Mouse (Mus musculus) kidney, postnatal 4 days (tissue): Measurements from ENCODE around the gene Aspg.

Experiments used
- DNase-seq, 2 experiments: peaks; one replicate each; pipeline ENCODE4 v3.0.0; 2021; ENCODE audit warnings: mixed read lengths in 2 of 2

The Aspg gene

DNA sequence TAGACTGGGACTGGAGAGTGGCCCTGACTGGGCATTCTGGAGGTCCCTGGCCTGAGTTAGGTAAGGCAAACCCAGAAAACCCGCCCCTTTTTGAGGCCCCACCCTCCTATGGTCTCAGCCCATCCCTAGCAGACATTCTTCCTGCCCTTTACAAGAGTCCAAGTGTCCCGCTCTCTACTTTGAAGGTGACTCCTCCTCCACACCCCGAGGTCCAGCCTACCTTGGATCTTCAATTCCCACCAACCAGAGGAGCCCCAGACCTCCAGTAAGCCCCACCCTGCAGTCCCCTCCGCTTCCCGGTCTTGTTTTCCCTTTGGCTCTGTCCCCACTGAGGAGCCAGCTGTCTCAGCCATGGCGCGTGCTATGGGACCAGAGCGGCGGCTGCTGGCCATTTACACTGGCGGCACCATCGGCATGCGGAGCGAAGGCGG lies at the start of gene Aspg:
Aspg (plus strand) TSS at position 139 of the 431 bp plus-strand sequence.
- peak; percentile 57 to 68 for DNase-seq

DNA sequence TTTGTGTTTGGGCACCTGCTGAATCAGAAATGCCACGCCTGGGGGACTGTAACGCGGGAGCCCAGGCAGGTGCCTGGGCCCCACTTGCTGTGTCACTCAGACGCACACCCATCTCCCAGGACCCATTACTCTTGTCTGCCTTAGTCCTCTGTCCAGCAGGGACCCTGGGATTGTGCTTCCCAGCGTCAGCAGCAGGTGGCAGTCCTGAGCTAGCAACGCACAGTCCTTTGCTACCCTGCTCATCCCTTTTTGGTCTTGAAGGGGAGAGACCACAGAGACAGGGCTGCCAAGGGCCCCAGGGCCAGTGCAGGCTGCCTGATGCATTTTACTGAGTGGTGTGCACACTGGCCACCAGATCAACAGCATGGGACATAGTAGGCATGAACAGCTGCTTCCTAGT lies 28.8 kb upstream of the Aspg start:
- peak; percentile 90 to 92 for DNase-seq

DNA sequence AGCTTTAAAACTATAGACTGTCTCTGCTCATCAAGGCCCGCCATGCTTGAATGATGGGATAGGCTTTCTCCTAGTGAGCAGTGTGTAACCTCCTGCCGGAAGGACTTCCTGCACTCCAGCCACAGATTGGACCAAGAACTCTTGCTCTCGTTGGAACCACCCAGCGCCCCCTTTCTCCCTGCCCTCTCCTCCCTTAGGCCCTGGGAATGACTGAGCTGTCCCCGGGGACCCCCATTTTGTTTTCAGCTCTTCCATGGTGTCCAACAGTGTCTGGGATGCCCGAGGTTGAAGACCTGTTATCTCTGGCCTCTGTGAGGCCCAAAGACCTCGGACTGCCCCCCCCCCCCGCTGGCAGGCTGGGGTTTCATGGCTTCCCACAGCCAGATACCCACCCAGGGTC lies 26.6 kb upstream of the Aspg start:
- DNase-seq: no peak

DNA sequence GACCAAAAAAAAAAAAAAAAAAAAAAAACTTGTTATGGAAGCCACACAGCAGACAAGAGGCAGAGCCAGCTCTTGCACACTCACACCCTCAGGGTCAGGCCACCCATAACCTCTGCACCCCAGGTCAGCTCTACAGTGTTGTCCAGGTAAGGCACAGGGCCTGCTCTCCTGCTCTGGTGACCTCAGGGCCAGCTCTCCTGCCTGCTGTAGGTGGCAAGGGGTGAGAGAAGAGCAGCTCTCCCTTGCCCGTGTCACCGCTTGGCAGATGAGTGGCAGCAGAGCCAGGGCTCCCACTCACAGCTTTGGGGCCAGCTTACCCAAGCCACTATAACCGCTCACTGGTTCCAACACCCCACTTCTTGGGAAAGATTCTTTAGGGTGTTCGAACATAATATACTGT lies 25.6 kb upstream of the Aspg start:
- DNase-seq: no peak

DNA sequence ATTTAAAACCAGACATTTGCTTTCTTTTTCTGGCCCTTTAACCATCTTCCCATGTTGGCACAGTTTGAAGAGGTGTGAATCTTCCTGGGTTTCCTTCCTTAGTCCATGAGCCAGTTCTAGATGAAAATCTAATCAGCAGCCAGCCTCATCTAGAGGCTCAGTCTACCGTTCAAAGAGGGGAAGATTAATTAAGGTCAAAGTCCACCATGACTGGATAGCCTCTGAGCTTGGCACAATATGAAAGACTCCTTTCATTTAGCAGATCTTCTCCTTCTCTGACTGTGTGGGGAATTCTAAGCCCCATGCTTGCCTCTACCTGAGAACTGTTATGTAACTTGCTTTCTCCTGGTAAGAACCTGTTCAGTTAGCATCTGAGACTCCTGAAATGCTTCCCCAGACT lies 24.2 kb upstream of the Aspg start:
- no peak for DNase-seq

DNA sequence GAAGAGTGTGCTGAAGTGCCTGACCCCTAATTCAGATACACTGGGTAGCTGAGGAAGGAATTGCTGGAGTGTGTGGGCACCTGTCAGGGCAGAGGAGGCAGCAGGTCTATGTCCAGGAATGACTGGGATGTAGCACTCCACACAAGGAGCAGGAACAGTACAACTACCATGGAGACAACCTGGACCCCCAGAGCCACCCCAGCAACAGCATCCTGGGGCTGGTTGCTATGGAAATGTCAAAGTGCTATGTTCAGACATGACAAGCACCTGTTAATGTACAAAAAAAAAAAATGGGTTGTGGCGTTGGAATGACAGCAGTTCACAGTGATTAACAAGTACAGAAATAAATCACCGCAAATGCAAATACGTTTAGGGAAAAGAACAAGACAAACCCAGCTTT lies 20.2 kb upstream of the Aspg start:
- no peak for DNase-seq

DNA sequence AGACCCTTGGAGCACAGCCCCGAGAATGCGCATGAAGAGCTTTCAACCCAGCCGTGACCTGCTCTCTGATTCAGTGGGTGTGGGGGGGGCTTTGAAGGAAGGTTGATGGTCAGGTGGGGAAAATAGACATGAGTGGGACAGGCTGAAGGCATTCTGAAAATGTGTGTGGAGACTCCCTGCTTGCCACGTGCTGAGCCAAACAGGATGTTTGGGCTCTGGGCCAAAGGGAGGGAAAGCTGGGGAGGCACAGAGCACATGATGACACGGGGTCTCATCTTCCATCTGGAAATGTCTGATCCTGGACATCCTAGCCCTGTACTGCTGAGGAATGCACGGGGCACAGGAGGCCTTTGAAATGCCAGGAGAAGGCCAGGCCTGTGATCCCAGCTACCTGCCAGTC lies 19.8 kb upstream of the Aspg start:
- DNase-seq: peak; percentile 41 to 58

DNA sequence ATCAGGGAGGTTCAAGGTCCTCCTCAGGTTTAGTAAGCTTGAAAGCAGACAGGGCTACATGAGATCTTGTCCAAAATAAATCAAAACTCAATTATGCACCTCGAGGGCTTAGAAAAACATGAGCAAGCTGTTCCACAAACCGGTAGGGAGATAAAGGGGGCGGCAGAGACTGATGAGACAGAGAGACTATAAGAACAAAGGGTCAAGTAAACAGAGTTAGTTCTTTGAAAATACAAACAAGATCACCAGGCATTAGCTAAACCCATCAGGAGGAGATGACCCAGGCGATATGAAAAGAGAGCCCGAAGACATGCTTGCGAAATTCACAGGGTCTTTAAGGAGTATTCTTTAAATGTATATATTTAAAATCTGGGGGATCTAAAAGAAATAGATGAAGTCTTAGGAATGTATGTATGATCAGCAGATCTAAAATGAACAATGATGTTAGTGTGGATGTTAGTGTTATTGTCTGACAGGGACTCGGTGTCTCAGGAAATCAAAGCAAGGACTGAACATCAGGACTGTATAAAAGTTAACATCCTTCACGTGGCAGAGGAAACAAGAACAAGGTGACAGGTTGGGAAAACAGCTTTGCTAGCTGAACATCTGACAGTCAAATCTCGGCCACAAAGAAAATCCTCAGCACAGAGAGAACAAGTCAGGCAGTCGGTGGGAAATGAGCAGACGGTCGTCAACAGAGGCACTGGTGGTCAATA lies 17.7 kb upstream of the Aspg start:
- no peak for DNase-seq

DNA sequence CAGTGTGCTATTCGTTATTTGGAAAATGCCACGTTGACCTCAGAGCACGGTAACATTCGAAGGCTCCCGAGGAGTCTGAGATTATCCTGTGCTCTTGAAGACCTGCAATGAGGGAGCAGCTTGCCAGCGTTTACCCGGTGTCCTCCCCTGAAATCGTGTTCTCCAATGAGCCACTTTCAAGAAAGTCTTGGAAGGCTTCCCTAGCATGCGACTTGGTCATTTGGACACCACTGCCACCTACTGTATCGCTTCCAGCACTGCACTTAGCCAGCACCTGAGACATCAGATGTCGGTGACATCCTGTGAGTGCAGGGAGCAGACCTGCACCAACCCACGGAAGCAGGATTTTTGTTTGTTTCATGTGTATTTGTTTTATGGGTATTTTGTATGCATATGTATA lies 15.4 kb upstream of the Aspg start:
- peak; percentile 79 to 81 for DNase-seq

DNA sequence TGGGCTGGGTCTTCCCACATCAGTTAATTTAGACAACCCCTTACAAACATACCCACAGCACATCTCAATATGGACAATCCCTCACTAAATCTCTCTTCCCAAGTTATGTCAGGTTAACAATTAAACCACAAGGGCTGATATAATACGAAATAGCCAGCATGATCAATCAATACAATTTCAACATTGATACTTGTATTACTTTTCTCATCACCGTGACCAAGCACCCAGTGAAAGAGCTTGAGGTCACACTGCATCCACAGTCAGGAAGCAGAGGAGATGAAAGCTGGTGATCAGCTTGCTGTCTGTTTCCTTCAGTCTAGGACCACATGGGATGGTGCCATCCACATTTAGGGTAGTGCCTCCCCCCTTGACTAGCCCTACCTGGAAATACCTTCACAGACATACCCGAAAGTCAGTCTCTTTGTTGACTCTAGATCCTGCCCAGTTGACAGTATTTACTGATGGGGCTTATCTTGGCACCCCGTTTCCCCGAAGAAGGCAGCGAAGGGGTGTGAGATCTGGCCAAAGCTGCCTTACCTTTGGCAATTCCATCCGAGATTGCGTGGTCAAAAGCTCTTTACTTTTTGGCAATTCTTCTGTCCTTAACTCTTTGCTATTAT lies 12.1 kb upstream of the Aspg start:
- DNase-seq: no peak

DNA sequence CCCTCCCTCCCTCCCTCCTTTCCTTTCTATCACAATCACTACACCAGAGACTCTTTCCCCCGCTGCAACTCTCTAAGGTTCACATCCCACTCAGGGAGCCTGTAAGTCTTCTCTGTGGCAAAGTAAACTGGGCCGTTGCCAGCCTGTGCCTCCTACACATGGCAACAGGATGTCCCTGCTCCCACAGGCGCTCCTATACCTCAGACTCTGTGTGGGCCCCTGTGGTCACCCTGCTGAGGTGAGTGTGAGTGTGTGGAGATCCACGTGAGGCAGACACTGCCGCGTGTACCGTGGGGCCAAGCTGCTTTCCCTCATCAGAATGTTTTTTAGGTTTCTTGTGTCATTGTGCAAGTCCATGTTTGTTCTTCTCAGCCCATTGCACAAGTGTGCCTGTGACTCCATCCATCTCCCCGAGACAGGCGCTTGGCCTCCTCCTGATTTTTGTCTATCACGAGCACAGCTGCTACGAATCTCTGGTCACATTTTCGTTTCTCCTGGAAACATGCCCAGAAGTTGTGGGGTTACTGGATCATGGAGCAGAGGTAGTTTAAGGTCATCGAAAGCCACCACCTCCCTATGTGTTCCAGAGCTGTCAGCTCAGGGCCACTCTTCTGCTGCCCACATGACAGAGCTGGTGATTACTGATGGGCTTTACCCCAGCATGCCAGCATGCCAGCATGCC lies 10.3 kb upstream of the Aspg start:
- DNase-seq: peak; percentile 50 to 69

DNA sequence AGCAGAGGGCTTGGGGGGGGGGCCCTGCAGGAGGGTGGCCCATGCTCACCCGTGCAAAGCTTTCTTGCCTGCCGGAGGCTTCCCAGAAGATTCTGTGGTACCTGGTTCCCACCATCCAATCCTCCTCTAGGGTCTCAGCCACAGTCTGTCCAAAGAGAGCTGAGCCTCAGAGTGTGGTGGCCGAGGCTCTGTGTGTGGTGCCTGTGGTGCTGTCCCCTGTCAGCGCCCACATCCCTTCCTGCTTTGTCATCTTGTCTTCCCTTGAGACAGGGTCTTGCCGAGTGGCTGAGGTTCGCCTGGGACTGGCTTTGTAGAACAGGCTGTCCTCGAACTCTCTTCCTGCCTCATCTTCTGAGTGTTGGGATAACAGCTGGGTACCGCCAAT lies 9.8 kb upstream of the Aspg start:
- no peak for DNase-seq

DNA sequence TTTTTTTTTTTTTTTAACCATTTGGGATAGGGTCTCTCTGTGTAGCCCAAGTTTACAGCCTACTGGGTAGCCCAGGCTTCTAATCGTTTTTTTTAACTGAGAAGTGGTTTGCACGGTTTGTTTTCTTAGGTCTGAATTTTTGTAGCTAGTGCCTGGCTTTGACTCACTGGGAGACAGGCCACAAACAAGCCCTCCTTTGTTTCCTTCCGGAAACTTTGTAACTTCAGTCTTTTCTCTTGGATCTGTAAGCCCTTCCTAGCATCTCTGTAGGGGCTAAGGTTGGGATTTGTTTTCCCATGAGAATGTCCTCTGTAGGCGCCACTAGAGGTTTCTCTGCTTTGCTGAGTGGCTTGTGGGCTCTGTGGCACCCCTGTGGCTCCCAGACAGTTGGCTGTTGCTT lies 6.4 kb upstream of the Aspg start:
- DNase-seq: no peak

DNA sequence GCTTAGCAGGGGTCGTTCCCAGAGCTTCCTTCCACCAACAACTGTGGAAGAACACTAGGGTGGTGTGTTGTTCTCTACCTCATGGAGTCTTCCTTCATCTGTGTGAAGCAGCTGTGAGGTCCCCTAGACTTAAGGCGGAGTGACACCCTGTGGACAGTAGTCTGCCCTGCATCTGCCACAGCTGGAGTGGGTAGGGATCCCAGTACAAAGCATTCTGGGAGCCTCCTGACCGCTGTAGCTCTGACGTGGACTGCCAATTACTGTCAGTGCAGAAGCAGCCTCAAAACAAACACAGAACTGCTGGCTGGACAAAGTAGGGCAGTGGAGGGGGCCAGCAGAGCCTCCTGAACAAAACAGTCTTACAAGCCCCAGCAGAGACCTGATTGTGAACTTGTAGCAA lies 5.4 kb upstream of the Aspg start:
- DNase-seq: peak; percentile 27 to 41

DNA sequence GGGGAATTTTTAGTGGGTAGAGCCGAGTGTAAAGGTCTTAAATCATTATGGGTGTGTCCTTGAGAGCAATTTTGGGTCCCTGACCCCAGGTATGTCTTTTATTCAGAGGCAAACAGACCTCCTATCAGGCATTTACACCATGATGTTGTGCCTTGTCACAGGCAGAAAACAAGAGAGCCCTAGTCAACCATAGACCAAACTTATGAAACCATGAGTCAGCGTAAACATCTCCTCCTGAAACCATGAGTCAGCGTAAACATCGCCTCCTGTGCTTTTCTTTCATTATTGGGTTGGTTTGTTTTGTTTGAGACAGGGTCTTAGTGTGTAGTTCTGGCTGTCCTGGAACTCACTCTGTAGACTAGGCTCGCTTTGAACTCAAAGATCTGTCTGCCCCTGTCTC lies 3.3 kb upstream of the Aspg start:
- no peak for DNase-seq

DNA sequence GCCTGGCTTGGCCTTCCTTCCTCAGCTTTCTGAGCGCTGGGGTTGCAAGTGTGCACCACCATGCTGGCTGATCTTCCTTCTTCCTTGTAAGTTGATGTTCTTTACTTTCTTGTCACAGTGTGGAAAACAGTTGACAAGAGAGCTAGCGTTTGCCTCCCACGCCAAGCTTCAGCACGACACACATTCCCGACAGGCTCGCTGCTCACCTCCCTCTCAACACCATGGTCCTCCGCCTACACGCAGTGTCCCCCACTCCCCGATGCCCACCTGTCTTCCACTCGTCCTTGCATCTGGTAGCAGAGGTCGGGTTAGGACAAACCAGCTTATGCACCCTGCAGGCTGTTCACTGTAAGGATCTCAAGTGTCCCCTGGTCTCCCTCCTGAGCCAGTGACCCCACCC lies 1.6 kb upstream of the Aspg start:
- DNase-seq: no peak

DNA sequence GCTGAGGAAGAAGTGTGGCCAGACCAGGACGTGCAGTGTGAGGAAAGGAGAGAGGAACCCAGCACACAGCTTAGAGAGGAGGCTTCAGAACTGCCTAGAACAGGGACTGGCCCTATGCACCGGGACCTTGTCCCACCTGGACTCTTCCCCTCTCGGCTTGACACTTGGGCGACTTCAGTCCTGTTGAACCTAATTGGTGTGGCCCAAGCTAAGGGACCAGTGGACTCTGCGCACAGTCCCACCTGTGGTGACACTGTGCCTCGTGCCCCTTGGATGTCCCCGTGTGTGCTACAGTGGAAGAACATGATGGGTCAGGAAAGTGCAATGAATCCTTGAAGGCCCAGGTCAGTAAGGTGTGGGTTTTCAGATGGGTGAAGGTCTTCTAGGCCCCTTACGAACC lies 1.2 kb downstream of the Aspg start:
- DNase-seq: no peak

DNA sequence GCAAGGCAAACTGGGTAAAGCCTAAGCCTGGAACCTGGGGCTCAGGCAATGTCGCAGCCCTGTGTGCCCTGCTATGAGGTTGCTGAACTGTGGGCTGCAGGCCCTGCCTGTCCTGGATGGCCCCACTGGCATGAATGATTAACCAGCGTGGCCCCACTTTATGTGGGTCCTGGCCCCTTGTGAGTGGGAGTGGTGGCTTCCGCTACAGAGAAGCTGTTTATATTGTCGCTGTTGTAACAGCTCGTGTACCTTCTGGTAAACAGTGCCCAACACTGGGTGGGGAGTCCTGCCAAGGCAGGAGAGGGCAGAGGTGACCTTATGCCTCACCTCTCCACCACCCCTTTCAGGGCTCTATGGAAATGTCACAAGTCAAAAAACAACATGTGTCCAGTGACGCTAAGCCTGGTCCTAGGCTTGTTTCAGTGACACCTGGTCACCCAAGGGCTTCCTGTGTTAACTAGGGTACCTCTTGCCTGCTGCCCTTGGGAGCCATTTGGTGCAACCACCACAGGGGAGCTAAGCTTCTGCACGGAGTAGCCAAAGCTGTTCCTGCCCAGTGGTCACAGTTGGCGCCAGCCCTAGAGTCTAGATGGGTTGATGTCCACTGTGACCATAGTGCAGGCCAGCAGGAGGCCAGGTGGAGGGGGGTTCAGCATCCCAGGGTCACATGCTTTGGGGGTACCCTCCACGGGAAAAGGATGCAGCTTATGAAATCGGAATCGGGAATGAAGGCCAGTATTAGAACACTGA lies 2.4 kb downstream of the Aspg start:
- peak in 1 of 2 experiments; percentile 40 for DNase-seq

DNA sequence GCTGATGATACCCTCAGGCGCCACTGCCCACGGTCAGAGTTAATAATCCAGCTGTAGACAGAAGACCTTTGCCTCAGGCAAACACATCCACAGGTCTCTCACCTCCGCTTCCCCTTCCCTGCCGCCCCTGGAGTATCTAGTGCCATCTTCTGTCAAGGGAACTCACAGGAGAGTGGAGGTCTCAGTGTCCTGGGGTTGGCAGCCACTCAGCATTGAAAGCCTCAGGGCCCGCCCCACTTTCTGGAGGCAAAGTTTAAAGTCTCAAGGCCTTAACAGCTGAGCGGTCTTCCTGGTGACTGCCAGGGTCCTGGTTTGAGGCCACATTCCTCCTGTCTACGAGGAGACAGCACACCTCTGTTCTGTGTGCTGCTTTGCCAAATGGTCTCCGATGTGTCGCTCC lies 3.2 kb downstream of the Aspg start:
- DNase-seq: peak in 1 of 2 experiments; percentile 37

DNA sequence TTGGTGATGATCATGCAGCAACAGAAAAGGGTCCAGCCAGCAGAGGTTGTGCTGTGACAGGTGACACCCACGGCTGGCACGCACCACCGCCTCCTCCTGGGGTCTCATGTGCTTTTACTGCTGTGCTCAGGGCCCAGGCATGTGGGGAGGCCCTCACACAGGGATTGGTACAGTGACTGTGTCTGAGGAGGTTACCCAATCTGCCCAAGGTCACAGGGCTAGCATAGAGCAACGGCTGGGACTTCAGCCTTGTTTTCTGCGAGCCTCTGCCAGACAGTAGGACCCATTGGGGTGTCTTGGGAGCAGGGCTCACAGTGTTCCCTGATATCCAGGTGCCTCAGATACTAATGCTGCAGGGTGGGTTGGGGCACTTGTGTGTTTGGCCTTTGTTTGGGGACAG lies 4.8 kb downstream of the Aspg start:
- no peak for DNase-seq

DNA sequence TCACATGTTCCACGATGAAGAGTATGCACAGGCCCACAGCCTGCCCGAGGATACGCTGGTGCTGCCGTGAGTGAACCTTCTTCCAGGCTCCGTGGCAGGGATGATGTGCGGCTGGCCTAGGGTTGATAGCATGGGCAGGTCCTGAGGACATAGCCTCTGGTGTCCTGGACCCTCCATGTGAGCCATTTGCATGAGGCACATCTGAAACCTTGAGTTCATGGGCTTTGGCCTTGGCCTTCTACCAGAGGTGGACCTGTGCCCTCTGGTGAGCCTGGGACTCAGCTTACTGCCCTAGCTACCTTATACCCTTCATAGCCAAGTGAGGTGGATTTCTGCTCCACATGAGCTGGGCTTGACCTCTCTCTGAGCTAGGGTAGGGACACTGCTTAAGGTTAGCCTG lies 5.8 kb downstream of the Aspg start:
- no peak for DNase-seq

DNA sequence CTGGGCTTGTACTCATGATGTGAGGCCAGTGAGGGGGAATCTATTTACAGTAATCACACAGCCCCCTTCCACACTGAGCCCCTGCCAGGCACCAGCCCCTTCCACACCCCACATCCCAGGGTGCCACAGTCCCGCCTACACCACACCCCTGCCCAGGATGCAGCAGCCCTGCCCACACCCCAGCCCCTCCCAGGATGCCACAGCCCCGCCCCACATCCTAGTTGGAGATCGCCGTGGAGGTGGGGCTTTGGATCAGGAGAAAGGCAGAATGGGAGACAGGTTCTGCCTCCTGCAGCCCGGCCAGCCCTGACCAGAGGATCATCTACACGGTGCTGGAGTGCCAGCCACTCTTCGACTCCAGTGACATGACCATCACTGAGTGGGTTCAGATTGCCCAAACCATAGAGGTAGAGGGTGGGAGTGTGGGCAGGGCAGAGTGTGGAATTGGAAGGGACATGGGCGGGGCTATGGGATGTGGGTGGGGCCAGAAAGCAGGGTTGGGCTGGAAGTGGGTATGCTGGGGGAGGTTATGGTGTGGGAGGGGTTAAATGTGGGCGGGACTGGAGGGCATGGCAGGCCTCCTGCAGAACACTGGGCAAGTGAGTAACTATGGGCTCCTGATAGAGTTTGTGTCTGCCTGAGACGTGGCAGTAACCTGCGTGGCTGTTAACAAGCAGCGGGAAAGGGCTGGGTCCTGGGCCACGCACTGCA lies 6.4 kb downstream of the Aspg start:
- DNase-seq: peak; percentile 42 to 53

DNA sequence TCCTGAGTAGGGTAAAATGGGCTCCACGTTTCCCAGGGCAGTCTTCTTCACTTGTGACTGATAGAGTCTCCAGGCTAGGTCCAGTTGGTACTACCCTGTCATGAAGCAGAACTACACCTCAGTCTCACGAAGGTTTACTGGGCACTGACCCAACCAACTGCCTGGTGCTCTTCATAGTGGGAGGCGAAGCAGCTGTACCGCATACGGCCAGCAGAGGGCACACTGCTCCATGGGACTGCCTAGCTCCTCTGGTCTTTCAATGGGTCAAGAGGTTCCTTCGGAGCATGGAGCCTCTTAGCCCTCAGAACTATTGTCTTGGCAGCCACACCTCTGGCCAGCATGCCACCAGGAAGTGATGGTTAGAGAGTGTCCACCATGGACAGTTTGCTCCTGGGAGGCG lies 7.2 kb downstream of the Aspg start:
- peak; percentile 93 to 94 for DNase-seq
